Mouse (Mus musculus): ENCODE data around the gene Fem1a.
A peak's percentile ranks its signal among the peaks of the same experiment; 100 is the strongest.

The Fem1a gene

DNA sequence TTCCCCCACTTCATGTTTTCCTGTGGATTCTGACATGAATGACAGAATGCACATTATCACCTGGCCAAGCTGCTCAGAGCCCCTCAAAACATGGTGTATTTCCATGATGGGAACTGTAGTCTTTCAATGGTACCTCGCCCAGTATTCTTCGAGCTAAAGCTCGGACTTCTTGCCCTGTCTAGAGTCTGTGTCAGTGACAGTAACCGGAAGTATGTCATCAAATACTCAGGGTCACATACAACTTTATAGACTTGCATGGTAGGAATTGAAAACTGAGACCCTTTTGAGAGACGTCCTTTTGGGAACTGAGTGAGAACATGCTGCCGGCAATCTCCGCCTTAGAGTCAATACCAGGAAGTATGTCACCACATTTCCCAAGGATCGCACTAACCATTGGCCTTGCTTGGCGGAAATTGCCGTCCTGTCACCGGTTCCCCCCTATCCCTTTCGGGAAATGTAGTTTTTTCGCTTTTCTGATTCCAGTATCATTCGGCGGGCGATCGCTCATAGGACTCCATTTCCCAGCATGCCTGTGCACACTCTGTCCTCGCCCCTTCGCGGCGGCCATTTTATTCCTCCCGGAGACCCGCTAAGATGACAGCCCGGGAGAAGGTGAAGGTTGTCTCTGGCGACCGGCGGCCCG is at the start of gene Fem1a:
Gene Fem1a (plus strand): TSS at position 572 of the 643 bp plus-strand sequence.
- peak; percentile 83 for DNase-seq

DNA sequence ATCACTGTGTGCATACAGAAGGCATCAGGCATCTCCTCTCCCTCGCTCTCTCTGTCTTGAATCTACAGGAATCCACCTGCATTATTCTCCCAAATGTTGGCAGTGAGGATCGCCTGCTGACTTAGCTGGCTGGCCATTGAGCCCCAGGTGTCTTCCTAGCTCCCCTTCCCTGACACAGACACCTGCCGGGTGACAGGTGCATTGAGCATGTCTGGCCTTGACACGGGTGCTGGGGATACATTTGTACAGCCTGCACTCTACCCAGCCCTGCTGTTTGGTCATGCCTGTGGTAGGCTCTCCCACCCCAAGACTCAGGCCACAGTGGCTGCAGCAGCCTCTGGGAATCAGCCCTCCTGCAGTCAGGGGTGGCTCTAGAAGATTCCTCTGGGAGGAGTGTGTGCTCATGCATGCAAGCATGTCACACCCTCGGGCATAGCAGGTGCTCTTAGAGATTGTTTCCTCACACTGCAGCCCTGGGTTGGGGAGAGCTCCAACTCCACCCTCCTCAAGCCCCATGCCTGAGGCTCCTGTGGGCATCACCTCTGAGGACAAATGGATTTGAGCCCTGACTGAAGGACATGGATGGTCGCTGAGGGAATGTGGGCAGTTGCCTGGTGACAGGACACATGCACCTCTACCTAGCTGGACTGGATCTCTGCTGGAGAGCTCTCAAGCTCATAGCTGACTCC is 49.5 kb upstream of the Fem1a start:
- DNase-seq = no peak

DNA sequence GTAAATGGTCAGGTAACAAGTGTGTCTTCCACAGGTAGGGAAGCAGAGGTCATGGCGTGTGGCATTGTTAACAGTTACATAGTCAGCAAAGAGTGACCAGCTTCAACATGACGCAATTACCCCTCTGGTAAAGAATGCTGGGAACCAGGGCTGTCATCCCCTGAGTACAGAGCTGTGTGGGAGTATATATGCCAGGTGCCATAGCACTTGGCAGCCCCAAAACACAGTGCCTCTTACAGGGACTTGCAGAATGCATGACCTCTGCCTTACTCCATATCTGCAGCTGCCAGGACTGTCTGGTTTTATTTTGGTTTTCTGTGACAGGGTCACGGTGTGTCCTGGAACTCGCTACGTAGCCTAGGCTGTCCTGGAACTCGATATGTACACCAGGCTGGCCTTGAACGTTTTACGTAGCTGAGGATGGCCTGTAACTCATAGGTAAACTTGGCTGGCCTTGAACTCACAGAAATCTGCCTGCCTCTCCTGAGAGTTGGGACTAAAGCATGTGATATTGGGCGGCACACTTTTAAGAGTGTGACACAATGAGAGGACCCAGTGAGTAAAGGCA is 48.6 kb upstream of the Fem1a start:
- DNase-seq = no peak

DNA sequence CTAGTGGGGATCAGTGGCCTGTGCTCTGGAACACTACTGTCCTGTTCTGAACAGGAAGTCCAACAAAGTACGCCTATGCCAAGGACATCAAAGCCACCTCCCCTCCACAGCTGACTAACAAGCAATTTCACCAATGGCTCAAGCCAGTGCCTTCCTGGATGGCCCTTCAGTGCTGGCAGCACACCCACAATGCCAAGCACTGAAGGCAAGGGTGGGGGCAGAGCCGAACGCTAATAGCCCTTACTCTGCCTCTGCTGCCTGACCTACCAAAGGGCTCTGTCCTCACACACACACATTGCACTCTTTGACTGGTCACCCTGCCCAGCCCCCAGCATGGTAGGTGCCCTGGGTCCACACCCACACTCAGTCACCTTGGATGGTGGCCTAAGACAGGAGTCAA is 47.8 kb upstream of the Fem1a start:
- no peak for DNase-seq

DNA sequence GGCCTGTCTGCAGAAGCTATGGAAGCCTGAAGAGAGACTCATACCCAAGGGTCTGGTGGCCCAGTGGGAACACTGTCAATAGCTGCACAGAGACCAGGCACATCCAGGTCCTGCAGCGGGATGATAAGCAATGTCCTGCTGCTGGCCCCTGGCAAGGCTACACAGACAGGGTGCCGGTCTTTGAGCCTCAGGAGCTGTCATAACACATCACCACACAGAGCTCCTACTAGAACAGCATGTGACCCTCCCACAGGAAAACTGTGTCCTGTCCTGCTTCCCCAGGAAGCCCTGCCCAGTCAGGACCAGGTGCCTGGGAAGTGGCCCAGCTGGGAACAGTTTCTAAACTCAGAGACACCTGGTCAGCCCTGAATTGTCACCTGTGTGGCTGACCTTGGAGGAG is 45.5 kb upstream of the Fem1a start:
- DNase-seq = no peak

DNA sequence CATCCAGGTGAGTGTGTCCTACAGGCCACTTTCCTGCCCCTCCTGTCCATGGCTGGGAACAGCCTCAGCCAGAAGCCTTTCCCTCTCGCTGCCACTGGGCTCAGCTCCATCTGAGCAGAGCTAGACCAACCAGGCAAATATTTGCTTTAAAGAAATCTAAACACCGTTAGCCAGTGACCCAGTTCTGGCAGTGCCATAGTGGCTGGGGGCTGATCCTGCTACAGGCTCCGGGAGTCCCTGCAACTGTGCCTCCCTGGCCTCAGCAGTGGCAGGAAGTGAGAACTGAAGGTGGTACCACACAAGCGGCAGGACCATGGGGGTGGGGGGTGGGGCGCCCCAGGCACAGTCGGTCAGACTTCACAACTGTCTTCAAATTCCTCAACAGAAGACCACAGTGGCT is 43.9 kb upstream of the Fem1a start:
- no peak for DNase-seq

DNA sequence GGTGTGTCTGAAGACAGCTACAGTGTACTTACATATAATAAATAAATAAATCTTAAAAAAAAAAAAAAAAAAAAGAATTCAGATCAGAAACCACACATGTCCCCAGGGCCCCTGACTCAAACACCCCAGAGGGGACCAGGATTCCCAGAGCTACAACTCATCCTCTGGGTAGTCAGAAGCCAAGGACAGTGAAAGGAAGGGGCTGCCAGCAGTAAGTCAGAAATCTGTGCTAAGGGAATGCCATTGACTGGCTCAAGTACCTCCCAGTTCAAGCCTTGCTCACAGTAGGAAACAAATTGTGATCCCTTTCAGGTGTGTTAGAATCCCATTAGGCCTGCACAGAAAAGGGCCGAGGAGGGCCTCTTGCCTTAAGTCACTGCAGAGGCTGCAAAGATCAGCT is 42.4 kb upstream of the Fem1a start:
- DNase-seq = no peak

DNA sequence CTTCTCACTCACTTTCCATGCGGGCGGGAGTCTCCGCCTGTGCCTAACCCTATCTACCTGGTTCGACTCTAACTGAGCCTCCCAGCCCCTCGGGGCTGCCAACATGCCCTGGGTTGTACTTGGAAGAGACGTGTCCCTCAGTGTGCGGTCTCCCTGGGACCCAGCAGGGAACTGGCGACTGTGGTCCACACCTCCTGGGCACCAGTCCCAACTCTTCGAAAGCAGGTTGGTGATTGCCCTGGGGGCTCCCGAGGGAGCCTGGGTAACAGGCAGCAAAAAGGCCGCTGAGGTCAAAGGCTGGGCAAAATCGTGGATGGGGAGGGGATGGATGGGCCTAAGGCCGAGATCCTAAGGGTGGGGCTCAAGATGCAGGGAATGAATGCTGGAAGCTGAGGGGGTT is 38.9 kb upstream of the Fem1a start:
- no peak for DNase-seq

DNA sequence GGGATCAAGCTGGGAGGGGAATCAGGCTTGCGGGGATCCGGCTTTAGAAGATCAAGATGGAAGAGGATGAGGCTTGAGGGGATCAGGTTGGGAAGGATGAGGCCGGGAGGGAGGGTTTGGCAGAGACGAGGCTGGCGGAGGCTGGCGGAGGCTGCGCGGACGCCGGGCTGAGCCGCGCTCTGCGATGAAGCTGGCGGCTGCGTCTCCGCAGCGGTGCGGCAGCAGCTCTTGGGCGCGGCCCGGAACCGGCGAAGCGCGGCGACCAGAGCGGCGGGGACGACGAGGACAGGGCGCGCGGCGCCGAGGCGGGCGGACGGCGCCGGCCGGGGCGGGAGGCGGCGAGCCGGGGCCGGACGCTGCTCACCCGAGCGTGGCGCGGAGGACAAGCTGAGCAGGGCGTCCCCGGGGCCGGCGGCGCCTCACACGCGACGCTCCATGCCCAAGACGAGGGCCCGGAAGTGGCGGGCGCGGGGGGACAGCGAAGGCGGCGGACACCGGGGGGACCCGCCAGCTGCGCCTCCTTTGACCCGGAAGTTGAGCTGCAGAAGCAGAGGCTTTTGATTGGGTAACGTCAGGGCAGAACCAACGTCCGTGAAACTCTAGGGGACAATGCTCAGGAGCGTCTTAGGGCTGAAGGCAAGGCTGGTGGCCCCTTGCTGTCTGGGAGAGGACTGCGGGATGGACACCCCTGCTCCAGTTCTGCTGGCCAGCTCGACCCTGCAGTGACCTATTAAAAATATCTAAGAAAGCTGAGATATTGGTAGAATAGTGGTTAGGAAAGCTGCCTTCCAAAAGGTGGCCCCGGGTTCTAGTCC is 38.0 kb upstream of the Fem1a start, which contains the start of gene Dpp9:
Gene Dpp9 (minus strand): TSS at position 529 of the 815 bp plus-strand sequence.
- peak; percentile 83 for DNase-seq

DNA sequence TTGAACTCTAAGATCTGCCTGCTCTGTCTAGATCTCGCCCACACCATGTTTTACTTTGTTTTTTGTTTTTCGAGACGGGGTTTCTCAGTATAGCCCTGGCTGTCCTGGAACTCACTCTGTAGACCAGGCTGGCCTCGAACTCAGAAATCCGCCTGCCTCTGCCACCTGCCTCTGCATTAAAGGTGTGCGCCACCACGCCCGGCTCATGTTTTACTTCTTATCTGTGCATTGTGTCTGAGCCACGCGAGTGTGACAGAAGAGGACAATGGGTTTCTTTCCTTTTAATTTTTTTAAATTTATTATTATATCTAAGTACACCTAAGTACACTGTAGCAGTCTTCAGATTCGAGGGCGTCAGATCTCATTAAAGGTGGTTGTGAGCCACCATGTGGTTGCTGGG is 37.4 kb upstream of the Fem1a start:
- no peak for DNase-seq

DNA sequence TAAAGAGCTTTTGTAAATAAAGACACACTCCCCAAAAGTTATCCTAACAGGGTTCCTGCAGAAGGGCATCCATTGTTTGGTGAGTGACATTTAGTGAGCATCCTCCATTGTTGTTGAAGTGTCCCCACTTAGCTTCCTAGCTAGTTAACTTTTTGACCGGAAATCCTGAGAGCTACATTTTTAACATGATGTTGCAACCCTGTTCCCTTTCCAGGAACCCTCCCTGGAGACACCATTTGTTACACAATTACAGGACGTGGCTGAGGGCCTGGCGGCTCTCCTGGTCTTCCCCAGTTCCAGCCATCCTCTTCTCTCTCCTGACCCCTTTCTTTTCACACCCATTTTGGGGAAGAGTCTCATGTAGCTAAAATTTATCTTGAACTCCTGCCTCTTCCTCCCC is 36.8 kb upstream of the Fem1a start:
- DNase-seq = no peak

DNA sequence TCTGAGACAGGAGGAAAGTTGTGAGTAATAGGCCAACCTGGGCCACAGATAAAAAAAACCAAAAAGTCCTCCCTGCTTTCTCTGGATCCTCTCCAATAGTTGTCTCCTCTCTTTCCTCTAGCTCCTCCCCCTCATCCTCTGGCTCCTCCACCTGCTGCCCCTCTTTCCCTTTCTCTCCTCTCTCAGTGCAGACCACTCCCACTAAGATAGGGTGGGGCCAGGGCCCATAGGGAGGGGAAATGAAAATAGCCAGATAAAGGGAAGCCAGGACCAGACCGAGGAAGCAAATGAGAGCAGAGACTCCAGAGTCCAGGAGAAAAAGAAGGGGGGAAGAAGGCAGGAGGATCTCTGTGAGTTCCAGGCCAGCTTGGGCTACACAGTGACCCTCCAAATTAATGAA is 31.7 kb upstream of the Fem1a start:
- no peak for DNase-seq

DNA sequence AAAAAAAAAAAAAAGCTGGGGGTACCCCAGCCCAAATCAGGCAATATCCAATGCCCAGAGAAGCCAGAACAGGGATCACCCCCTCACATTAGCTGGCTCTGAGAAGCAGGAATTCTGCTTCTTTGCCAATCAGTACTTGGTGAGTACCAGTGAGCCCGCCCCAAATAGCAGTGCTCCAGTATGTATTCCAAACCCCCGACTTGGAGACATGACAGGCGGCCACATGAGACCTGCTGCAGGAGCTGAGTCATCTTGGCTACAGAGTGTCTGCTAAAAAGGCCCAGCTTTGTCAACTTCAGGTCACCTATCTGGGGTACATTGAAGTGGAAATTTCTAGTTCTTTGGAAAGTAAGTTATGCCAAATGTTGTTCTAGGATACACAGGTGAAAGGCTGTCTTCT is 30.0 kb upstream of the Fem1a start:
- DNase-seq = no peak

DNA sequence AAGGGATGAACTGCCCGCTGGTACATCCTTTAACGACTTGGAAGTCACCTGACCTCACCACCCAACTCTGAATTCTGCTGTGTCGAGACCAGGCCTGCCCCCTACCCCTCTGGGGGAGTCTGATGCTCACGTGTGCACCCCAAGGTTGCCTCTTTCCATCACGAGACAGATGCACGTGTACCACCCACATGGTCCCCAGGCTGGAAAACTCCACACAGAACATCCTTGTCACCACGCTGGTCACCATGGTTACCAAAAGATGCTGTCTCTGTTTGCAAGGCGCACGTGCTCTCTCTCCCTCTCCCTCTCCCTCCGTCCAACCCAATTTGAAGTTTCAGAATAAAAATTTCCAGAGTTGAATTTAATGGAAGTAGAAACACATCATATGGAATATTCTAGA is 26.7 kb upstream of the Fem1a start:
- peak; percentile 50 for DNase-seq

DNA sequence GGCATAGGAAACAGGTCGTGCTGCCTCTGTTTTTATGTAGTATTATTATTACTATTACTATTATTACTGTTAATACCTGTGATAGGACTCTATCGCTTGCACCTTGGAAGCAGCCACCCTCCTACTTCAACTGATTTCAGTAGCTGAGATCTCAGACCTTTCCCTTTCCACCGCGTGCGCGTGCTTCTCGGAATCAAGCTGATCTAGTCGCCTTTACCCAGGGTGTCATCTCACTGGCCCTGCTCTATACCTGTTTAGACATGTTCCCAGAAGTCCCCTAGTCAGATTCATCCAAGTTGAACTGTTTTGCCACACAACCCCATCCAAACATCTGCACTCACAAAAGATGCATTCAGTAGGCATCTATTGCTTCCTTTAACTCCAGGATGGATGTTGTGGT is 23.2 kb upstream of the Fem1a start:
- DNase-seq = no peak

DNA sequence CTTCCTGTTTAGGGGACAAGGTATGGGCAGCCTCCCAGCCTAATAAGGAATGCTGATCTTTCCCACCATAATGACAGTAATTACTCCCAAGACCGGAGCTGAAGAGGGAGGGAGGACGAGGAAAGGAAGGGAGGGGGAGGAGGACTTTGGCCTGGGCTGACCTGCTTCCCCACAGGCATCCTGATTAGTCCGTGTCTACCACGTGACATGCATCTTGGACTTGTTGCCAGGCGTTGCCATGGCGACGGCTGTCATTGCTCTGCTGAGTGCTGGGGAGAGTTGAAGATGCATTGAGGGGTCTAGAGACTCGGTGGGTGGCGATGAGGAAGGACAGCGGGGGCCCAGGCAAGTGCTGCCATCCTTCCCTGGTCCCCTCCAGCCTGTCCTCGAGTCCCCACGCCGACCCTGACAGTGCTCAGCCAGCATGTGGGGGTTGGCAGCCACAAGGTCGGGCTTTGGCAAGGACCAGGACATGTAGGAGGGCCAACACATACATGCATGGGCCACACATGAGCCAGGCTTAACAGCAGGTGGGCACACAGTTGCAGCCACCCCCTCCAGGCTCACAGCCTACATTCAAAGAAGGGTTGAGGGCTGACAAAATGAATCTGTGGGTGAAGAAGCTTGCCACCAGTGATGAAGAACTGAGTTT is 22.7 kb upstream of the Fem1a start:
- DNase-seq = peak; percentile 86

DNA sequence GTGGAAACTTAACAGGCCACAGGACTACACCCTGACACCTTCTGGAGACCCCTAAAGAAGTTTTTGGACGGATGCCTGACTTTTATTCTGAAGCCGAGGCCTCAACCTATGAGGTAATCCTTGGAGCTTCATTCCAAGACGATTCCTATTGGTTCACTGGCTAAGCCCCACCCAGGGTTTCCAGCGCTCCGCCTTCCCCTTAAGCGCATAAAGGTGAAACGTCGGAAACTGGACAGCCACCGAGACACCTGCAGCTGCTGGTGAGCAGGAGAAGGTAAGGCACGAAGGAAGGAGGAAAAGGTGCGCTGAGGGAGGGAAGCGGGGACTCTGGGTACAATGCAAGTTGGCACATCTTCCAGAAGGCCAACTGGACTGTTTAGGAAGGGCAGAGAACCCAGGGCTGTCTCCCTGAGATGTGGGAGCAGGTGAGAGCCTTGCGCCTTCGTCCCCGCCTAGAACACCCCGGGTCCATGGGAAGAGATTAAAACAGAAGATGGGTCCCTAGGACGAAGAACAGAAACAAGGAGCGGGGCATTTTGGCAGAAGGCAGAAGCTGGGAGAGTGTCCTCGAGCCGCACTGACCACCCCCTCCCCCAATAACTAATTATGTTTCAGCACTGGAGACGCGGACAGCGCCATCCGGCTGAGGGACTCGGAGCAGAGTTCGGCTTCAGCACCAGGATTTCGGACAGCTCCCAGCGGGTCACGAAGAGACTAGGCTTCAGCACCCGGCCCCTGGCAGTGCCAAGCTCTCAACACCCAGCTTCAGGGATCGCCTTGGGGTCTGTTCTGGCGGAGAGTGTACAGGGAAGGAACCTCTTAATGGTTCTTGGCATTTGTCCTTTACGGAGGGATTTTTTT is 14.8 kb upstream of the Fem1a start:
- DNase-seq = peak; percentile 80

DNA sequence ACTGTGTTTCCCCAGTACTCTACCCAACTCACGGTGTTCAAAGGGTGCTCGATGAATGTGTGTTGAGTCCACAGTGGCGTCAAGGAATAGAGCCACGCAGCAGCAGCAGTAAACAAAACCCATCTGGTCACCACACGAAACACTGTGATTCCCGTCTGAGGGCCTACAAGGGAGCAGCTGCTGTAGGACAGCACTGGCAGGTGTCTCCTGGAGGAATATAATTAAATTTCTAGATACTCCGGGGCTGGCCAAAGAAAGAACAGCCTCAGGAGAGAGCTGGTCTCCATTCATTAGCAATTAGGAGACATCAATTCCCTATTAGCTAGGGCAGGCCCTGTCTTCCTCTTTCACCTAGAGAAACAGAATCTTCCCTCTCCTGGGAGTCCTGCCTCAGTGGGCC is 11.0 kb upstream of the Fem1a start:
- no peak for DNase-seq

DNA sequence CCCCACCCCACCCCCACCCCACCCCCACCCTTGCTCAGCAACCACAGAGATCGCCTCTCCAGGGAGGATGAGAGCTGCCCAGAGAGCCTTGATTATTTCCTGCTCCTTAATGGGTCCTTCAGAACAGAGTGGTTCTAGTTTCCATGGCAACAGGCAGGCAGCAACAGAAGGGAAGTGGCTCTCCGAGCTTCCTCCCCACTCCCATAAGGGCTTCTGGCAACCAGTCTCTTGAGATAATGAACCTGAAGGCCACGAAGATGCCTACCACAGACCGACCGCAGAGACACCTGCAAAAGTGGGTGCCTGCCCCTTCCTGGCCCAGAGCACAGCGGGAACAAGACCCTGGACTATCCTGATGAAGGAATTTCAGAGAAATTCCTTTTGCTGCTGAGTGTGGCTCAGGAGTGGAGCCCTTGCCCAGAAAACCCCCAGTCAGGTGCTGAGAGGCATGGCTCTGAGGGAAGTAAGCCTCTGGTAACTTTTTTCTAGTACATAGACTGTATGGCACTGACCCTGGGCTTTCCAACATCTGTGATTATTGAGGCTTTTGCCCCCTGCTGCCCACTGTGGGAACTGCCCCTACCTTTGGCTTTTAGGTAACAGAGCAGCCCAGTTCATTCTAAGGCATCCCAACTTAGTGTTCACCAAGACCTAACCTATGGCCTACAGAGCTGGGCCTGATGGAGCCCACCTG is 5.3 kb upstream of the Fem1a start:
- DNase-seq = peak; percentile 64

DNA sequence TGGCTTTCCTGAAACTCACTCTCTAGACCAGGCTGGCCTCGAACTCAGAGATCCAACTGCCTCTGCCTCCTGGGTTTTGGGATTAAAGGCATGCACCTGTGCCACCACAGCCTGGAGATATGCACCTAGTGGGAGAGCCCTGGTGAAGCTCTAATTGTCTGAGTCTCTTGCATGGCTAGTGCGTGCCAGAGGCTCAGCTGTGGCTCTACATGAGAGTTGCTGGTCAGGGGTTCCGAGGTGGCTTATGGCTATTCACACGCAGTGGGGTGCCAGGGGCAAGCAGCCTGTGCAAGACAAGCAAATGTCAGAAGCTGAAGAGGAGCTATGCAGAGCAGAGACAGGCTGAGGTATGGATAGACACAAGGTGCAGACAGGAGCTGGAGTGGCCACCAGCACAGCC is 1.9 kb upstream of the Fem1a start:
- no peak for DNase-seq

DNA sequence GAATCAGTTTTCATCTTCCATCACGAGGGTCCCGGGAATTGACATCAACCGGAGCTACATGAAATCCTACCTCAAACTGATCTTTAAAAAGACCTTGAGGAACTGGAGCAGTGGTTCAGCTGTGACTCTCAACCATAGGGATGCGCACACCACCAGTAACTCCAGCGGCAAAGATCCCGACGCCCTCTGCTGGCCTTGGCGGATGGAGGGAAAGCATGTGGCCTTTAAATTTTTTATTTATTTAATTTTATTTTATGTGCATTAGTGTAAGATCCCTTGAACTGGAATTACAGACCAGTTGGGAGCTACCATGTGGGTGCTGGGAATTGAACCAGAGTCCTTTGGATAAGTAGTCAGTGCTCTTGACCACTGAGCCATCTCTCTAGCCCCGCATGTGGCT is 1.2 kb upstream of the Fem1a start:
- peak; percentile 74 for DNase-seq

DNA sequence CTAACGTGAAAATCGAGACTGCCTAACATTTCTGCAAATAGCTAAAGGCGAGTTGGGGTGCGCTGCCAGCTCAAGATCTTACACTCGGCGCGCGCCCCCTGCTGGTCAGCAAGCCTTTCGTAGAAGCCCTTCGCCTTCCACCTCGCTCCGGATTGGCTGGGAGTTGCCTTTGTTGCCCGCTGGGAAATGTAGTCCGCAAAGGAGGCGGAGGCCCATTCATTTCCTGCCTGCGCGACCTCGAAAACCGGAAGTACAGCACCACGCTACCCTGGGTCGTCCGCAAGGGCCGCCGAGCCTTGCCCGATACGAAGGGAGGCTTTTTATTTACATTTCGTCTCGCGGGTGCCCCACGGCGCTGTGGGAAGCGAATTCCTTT is 759 bp upstream of the Fem1a start:
- peak; percentile 100 for DNase-seq
